Mouse (Mus musculus) adrenal gland, adult 18-20 months (tissue): ENCODE results near the gene Kcnrg. TPM values are rescaled to one million over a fixed set of nuclear protein-coding genes. Genes with fewer than 3 reads are reported as not detected.
"Not testable (repeated sequence)": the region's sequence is repeated elsewhere in the genome, so short reads cannot be mapped to it uniquely, and the experiment has no call there.

Experiments used
- DNase-seq, 2 experiments: peaks; one replicate each; pipeline ENCODE4 v3.0.0; 2021 to 2022; ENCODE audit warnings: low spot score in 2 of 2
- long read RNA-seq, 2 experiments: library from polyadenylated mRNA; stranded (forward); transcript quantifications; one replicate each; pipeline ENCODE4 v2.0.0; 2021
- total RNA-seq, 2 experiments: library from RNA; stranded (reverse); gene quantifications; 1 replicate in 1 of 2; 2 replicates in 1 of 2; pipeline ENCODE4 v1.2.3; 2021

Kcnrg gene
- under 1 TPM; 0.16 to 0.27 TPM for total RNA-seq
- long read RNA-seq, experiment 1: 0 reads
- long read RNA-seq, experiment 2, partial matches to known transcripts: 0 of 1 reads
- long read RNA-seq, experiment 2, other reads (novel, unspliced or antisense): 1 of 1 reads

GRCm38 (mm10) chr14:61607157-61607556, at the start of gene Kcnrg:
Kcnrg (plus strand) TSS chr14:61607457.
- DNase-seq: no peak

- DNase-seq: no peak
These were observed 48.4 kb upstream of the Kcnrg start for GRCm38 (mm10) chr14:61558901-61559300.

- DNase-seq: no peak
These were observed 47.4 kb upstream of the Kcnrg start for GRCm38 (mm10) chr14:61559856-61560255.

- DNase-seq: not testable (repeated sequence)
These were observed 41.0 kb upstream of the Kcnrg start for GRCm38 (mm10) chr14:61566211-61566610.

GRCm38 (mm10) chr14:61569344-61569743, 37.9 kb upstream of the Kcnrg start:
- no peak for DNase-seq

GRCm38 (mm10) chr14:61571366-61571765, 35.9 kb upstream of the Kcnrg start:
- peak; percentile 85 to 92 for DNase-seq

GRCm38 (mm10) chr14:61572131-61572530, 35.1 kb upstream of the Kcnrg start:
- no peak for DNase-seq

GRCm38 (mm10) chr14:61575066-61575465, 32.2 kb upstream of the Kcnrg start:
- peak in 1 of 2 experiments; percentile 12 for DNase-seq

- no peak for DNase-seq
These were observed 31.3 kb upstream of the Kcnrg start for GRCm38 (mm10) chr14:61575941-61576340.

- DNase-seq: no peak
These were observed 17.8 kb upstream of the Kcnrg start for GRCm38 (mm10) chr14:61589288-61590065.

- no peak for DNase-seq
These were observed 10.4 kb upstream of the Kcnrg start for GRCm38 (mm10) chr14:61596719-61597426.

- DNase-seq: no peak
These were observed 9.3 kb upstream of the Kcnrg start, which contains the start of gene Trim13 for GRCm38 (mm10) chr14:61597968-61598367. Trim13 (plus strand) TSS chr14:61598247.

- peak; percentile 90 to 92 for DNase-seq
These were observed 8.0 kb upstream of the Kcnrg start for GRCm38 (mm10) chr14:61599057-61599806.

GRCm38 (mm10) chr14:61601348-61601747, 5.9 kb upstream of the Kcnrg start:
- DNase-seq: no peak

GRCm38 (mm10) chr14:61603069-61603755, 4.0 kb upstream of the Kcnrg start:
- no peak for DNase-seq

GRCm38 (mm10) chr14:61604081-61604480, 3.2 kb upstream of the Kcnrg start:
- no peak for DNase-seq

- not testable (repeated sequence) for DNase-seq
These were observed 1.2 kb upstream of the Kcnrg start for GRCm38 (mm10) chr14:61606088-61606487.

GRCm38 (mm10) chr14:61611766-61612165, 4.5 kb downstream of the Kcnrg start:
- no peak for DNase-seq

- no peak for DNase-seq
These were observed 6.1 kb downstream of the Kcnrg start for GRCm38 (mm10) chr14:61613319-61613718.

GRCm38 (mm10) chr14:61620371-61620770, 13.1 kb downstream of the Kcnrg start:
- DNase-seq: no peak

- DNase-seq: no peak
These were observed 28.7 kb downstream of the Kcnrg start for GRCm38 (mm10) chr14:61635969-61636368.
